Mouse (Mus musculus) lung, embryonic 15.5 days (tissue): ENCODE results near the gene 4933428M09Rik. TPM values are rescaled to one million over a fixed set of nuclear protein-coding genes. Genes with fewer than 3 reads are reported as not detected.

ENCODE experiments used
- ATAC-seq: fragments of 200-750 bp; cut with Nextera tagmentation; 2 replicates; pipeline ENCODE4 v1.8.0; 2017; ENCODE audit warnings: moderate number of reproducible peaks, borderline replicate concordance; ENCODE audit not compliant: low FRiP score, low TSS enrichment; ENCODE audit errors: extremely low read depth
- H3K27ac ChIP-seq: fragments of 300-500 bp; sonication (generic); 2 replicates; pipeline ENCODE4 v1.5.1; 2015; ENCODE audit warnings: moderate library complexity, mild to moderate bottlenecking, inconsistent platforms
- H3K27me3 ChIP-seq: fragments of 300-500 bp; sonication (generic); 2 replicates; pipeline ENCODE4 v1.6.1; 2015; ENCODE audit warnings: inconsistent platforms
- H3K36me3 ChIP-seq: fragments of 300-500 bp; sonication (generic); 2 replicates; pipeline ENCODE4 v1.6.1; 2015; ENCODE audit warnings: inconsistent platforms
- H3K4me1 ChIP-seq: fragments of 300-500 bp; sonication (generic); 2 replicates; pipeline ENCODE4 v1.6.1; 2015; ENCODE audit warnings: inconsistent platforms
- H3K4me2 ChIP-seq: fragments of 300-500 bp; sonication (generic); 2 replicates; pipeline ENCODE4 v1.6.1; 2015; ENCODE audit warnings: inconsistent platforms, mild to moderate bottlenecking, moderate library complexity
- H3K4me3 ChIP-seq: fragments of 300-500 bp; sonication (generic); 2 replicates; pipeline ENCODE4 v1.5.1; 2015; ENCODE audit warnings: mild to moderate bottlenecking, inconsistent platforms
- H3K9ac ChIP-seq: fragments of 300-500 bp; sonication (generic); 2 replicates; pipeline ENCODE4 v1.6.1; 2015; ENCODE audit warnings: inconsistent platforms
- H3K9me3 ChIP-seq: fragments of 300-500 bp; sonication (generic); 2 replicates; pipeline ENCODE4 v1.6.1; 2016; ENCODE audit warnings: inconsistent platforms
- WGBS: fragments of 180-500 bp; shearing (Covaris S2); methylation state at CpG from one replicate; pipeline ENCODE4 v1.1.7; 2015; 5-methylcytosine and 5-hydroxymethylcytosine counted together
- polyA plus RNA-seq: library from polyadenylated mRNA; unstranded; fragments of >200 nt; fragmentation: Nextera tagmentation; extraction: Ambion mirVana; gene quantifications from 2 replicates; pipeline ENCODE4 v1.2.1, GENCODE M21; 2015

The 4933428M09Rik gene
- polyA plus RNA-seq, 1 experiment from 2014 or later, result not detected

GRCm38 (mm10) chrX:139220830-139221229, 41.8 kb downstream of the 4933428M09Rik start:
- H3K4me3 ChIP-seq, result no peak overlapping the region
- H3K27me3 ChIP-seq, result no peaks in the 10 kb centered on the region
- no peak overlapping the region for H3K9ac ChIP-seq
- no peak for ATAC-seq
- no peaks in the 10 kb centered on the region for H3K36me3 ChIP-seq
- no peaks in the 10 kb centered on the region for H3K9me3 ChIP-seq
- H3K4me1 ChIP-seq, result no peaks in the 10 kb centered on the region
- 43% methylated on average over 4 of the region's 4 CpGs for WGBS
- H3K4me2 ChIP-seq, result no peak overlapping the region
- H3K27ac ChIP-seq, result no peak overlapping the region

GRCm38 (mm10) chrX:139221893-139222292, 42.9 kb downstream of the 4933428M09Rik start:
- WGBS, result 73% methylated on average over 3 of the region's 3 CpGs
- Histone ChIP-seq H3K27me3 (no peaks in the 10 kb centered on the region), H3K4me2 (no peak overlapping the region), H3K4me3 (no peak overlapping the region), H3K27ac (no peak overlapping the region), H3K36me3 (no peaks in the 10 kb centered on the region), H3K9me3 (no peaks in the 10 kb centered on the region), H3K4me1 (no peaks in the 10 kb centered on the region), H3K9ac (no peak overlapping the region)
- ATAC-seq, result no peak

Other genes starting within 250 kb of the 4933428M09Rik start
- 0.20 and 0.21 TPM in 2 replicates for gene Serpina7, start 94.0 kb upstream of the 4933428M09Rik start, polyA plus RNA-seq
- gene 4930513O06Rik, start 93.0 kb upstream of the 4933428M09Rik start, polyA plus RNA-seq, result not detected in 2 replicates
- gene Mum1l1, start 30.8 kb downstream of the 4933428M09Rik start, polyA plus RNA-seq, result 37.4 and 38.0 TPM in 2 replicates
- not detected in 2 replicates for gene Trap1a, start 154.5 kb downstream of the 4933428M09Rik start, polyA plus RNA-seq